Mouse (Mus musculus) G1E (cell line): ENCODE data around the gene Itgav.

ENCODE experiments used
- CTCF ChIP-seq: IDR thresholded peaks from 2 replicates; pipeline ENCODE4 v1.5.1; 2012; ENCODE audit warnings: low read depth, low read length, inconsistent platforms, mixed read lengths
- GATA1 ChIP-seq: IDR thresholded peaks from 2 replicates; pipeline ENCODE4 v1.6.1; 2012; ENCODE audit warnings: borderline replicate concordance, low read length, inconsistent platforms, mixed read lengths
- GATA2 ChIP-seq: IDR thresholded peaks from 2 replicates; pipeline ENCODE4 v1.6.1; 2012; ENCODE audit warnings: low read depth, low read length, inconsistent platforms, borderline replicate concordance
- POLR2AphosphoS5 ChIP-seq: IDR thresholded peaks from 2 replicates; pipeline ENCODE4 v1.6.1; 2012; ENCODE audit warnings: low read depth, low read length, inconsistent platforms; ENCODE audit not compliant: insufficient replicate concordance
- TAL1 ChIP-seq: conservative IDR thresholded peaks from 2 replicates; pipeline ENCODE4 v1.6.1; 2012; ENCODE audit warnings: low read depth, low read length, inconsistent platforms, mixed read lengths

- TF ChIP-seq CTCF (no peak), TAL1 (no peak), GATA1 (no peak), GATA2 (no peak), POLR2AphosphoS5 (no peak)
These were observed 48.5 kb upstream of the Itgav start for GRCm38 (mm10) chr2:83675681-83676080.
